Mouse (Mus musculus): ENCODE measurements around the gene Vasp. TPM values are rescaled to one million over a fixed set of nuclear protein-coding genes. Genes with fewer than 3 reads are reported as not detected.

The Vasp gene
- polyA plus RNA-seq, 1 experiment, result 335 TPM

DNA sequence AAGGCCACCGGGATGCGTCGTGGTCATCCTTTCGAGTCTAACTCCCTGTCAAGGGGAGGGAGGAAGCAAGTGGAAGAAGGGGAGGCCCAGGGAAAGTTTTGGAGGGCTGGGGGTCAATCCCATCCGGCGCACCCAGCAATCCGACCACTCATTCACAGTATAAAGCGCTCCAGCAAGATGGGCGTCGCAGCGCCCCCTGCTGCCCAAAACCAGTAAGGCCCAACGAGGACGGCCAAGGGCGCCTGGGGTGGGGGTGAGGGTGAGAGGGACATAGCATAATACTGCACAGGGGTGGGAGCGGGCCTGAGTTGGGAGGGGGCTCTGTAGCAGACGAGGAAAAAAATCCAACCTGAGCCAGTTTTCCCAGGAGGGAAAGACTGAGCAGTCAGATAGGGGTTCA, 32.2 kb upstream of the Vasp start:
- H3K4me1 ChIP-seq (ENCODE audit: control insufficient read depth, insufficient read depth, insufficient read length), result peaks cover 13% of the 10 kb centered on the region; the same call in 1 of the 2 replicates
- peak; percentile 84 for TF ChIP-seq CTCF (IDR thresholded peaks at IDR 0.05; ENCODE audit: extremely low read depth, insufficient read depth, insufficient read length, insufficient replicate concordance)
- no peak for TF ChIP-seq POLR2A (IDR thresholded peaks at IDR 0.05; ENCODE audit: low read depth, low read length)
- H3K4me3 ChIP-seq (ENCODE audit: extremely low read depth, insufficient read depth, insufficient read length), result no peak overlapping the region
- DNase-seq (ENCODE audit: low read depth in 1 of 2, low spot score in 2 of 2), result peak in 1 of 2 experiments; percentile 68
- 4% methylated on average over 16 of the region's 16 CpGs for WGBS
- H3K36me3 ChIP-seq (ENCODE audit: control insufficient read depth, insufficient read depth, low read length), result no peaks in the 10 kb centered on the region
- H3K27me3 ChIP-seq (ENCODE audit: control insufficient read depth, insufficient read depth, low read length), result peaks cover 10% of the 10 kb centered on the region
- H3K27ac ChIP-seq (ENCODE audit: insufficient read depth, low read length), result no peak overlapping the region

DNA sequence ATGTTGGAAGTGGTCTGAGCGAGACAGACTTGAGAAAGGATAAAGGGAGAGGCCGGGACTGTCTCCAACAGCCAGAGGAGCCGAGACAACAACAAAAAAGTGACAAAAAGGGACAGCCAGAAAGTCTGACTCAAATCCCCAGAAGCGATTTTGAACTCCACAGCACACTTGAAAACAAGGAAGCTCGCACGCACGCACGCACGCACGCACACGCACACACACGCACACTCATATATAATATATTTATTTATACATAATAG, 31.4 kb upstream of the Vasp start:
- peaks cover 12% of the 10 kb centered on the region; the same call in 1 of the 2 replicates for H3K4me1 ChIP-seq (ENCODE audit: control insufficient read depth, insufficient read depth, insufficient read length)
- WGBS, result 82% methylated on average over 12 of the region's 12 CpGs
- H3K27me3 ChIP-seq (ENCODE audit: control insufficient read depth, insufficient read depth, low read length), result peaks cover 10% of the 10 kb centered on the region
- H3K27ac ChIP-seq (ENCODE audit: insufficient read depth, low read length), result no peak overlapping the region
- no peaks in the 10 kb centered on the region for H3K36me3 ChIP-seq (ENCODE audit: control insufficient read depth, insufficient read depth, low read length)
- no peak overlapping the region for H3K4me3 ChIP-seq (ENCODE audit: extremely low read depth, insufficient read depth, insufficient read length)
- no peak for DNase-seq (ENCODE audit: low read depth in 1 of 2, low spot score in 2 of 2)
- TF ChIP-seq POLR2A (IDR thresholded peaks at IDR 0.05; ENCODE audit: low read depth, low read length) (no peak), CTCF (IDR thresholded peaks at IDR 0.05; ENCODE audit: extremely low read depth, insufficient read depth, insufficient read length, insufficient replicate concordance) (no peak)

DNA sequence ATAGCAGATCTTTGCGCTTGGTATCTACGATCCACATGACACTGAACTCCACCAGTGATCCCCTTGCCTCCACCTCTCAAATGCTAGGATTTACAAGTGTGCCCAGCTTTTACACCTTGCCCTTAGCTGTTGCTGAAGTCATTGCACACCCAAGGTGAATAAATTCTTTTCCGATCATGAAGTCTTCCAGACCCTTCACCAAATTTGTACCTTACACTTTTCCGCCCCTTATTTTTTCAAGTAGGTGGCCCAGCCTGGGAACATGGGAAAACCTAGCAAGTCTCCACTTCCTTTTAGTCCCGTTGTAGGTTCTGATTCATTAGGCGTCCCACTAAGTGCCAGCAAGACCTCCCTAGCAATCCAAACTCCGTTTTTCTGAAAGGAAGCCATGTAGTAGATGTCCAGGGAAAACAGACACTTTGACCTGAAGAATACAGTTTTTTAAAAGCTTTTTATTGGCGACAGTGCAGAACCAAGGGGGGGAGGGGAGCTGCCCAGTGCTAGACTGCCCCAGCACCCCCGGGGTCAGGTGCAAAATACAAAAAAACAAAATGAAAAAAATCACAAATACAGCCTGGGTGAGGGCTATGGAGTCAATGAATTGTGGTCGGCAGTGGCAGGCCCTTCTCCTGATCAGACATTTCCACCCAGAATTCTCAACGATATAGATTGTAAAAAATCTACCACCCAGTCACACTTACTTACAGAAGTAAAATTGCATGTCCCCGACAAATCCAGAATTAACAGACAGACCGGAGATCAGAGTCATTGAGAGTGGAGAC, 30.8 kb upstream of the Vasp start:
- no peak overlapping the region for H3K27ac ChIP-seq (ENCODE audit: insufficient read depth, low read length)
- no peaks in the 10 kb centered on the region for H3K36me3 ChIP-seq (ENCODE audit: control insufficient read depth, insufficient read depth, low read length)
- peaks cover 9% of the 10 kb centered on the region; the same call in 1 of the 2 replicates for H3K4me1 ChIP-seq (ENCODE audit: control insufficient read depth, insufficient read depth, insufficient read length)
- no peak for DNase-seq (ENCODE audit: low read depth in 1 of 2, low spot score in 2 of 2)
- 62% methylated on average over 13 of the region's 13 CpGs for WGBS
- H3K27me3 ChIP-seq (ENCODE audit: control insufficient read depth, insufficient read depth, low read length), result peaks cover 10% of the 10 kb centered on the region
- H3K4me3 ChIP-seq (ENCODE audit: extremely low read depth, insufficient read depth, insufficient read length), result no peak overlapping the region
- TF ChIP-seq CTCF (IDR thresholded peaks at IDR 0.05; ENCODE audit: extremely low read depth, insufficient read depth, insufficient read length, insufficient replicate concordance), result no peak
- TF ChIP-seq POLR2A (IDR thresholded peaks at IDR 0.05; ENCODE audit: low read depth, low read length), result no peak

DNA sequence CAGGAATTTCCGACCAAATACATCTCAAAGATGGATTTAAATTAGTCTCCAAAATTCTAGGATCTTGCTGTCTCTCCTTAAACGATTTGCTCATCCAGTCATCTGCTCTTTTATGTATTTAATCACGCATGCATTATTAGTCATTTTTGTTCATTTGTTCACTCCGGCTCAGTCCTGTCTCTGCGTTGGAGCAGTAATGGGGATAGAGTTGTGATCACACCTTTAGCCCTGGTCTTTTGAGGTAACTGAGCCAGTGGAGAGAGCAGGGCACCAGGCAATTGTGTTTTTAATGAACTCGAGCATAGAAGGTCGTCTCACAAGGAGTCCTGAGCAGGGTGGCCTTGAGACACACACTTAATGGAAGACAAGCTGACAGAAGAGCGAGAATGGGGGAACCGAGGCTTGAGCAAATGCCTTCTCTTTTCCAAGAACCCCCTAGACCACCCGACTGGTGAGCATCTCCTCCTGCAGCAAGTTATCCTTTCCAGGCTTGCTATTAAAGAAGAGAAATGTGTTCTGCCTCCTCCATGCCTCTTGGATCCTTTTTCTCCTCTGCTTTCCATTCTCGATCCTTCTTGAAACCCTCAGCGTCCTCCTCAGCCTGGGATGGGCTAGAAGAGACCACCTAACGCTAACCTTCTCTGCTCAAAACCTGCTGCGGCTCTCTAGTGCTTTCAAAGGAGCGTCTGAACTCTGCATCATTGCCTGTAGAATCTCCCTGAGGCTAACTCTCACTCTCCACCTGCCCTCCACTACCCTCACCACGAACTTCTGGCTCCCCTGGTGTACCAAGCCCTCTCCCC, 30.0 kb upstream of the Vasp start:
- Histone ChIP-seq H3K4me3 (ENCODE audit: extremely low read depth, insufficient read depth, insufficient read length) (no peak overlapping the region), H3K27me3 (ENCODE audit: control insufficient read depth, insufficient read depth, low read length) (peaks cover 10% of the 10 kb centered on the region), H3K36me3 (ENCODE audit: control insufficient read depth, insufficient read depth, low read length) (no peaks in the 10 kb centered on the region), H3K4me1 (ENCODE audit: control insufficient read depth, insufficient read depth, insufficient read length) (peaks cover 9% of the 10 kb centered on the region; the same call in 1 of the 2 replicates), H3K27ac (ENCODE audit: insufficient read depth, low read length) (no peak overlapping the region)
- DNase-seq (ENCODE audit: low read depth in 1 of 2, low spot score in 2 of 2), result no peak
- no peak for TF ChIP-seq CTCF (IDR thresholded peaks at IDR 0.05; ENCODE audit: extremely low read depth, insufficient read depth, insufficient read length, insufficient replicate concordance)
- no peak for TF ChIP-seq POLR2A (IDR thresholded peaks at IDR 0.05; ENCODE audit: low read depth, low read length)
- WGBS, result 15% methylated on average over 16 of the region's 16 CpGs

DNA sequence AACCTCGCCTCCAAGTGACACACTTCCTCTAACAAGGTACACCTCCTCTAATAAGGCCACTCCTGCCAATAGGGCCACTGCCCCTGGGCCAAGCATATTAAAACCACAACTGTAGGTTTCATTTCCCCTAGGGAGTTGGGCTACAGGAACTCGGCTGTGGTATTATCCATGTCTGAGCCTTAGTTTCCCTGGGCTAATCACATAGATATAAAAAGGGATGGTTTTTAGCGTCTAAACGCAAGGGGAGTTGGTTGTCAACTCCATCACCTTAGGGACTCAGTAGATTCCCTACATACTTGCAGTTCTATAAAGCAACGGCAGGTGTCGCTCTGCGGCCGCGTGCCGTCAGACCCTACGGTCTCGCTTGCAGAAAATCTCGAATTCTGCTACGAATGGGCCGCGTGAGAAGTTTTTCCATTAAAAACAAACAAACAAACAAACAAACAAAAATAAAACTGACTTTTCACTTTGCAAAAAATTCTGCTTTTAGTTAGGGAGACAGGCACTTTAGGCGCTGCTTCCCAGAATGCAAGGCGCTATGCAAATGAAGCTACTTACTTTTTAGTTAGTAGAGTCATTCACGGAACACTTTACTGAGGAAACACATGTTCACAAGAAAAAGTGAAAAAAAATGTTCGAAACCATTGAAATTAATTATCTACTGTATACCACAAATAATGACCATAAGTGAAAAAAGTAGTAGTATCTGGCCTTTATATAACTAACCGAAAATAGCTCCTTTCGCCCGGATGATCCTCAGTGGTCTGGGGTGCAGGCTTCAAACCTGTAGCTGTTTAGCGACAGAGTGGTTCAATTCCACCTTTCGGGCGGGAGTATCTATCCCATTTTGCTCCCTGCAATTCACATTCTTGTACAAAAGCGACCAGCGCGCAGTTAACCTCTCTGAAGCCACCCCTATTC, 29.1 kb upstream of the Vasp start:
- Histone ChIP-seq H3K36me3 (ENCODE audit: control insufficient read depth, insufficient read depth, low read length) (no peaks in the 10 kb centered on the region), H3K4me1 (ENCODE audit: control insufficient read depth, insufficient read depth, insufficient read length) (peaks cover 9% of the 10 kb centered on the region; the same call in 1 of the 2 replicates), H3K27me3 (ENCODE audit: control insufficient read depth, insufficient read depth, low read length) (peaks cover 10% of the 10 kb centered on the region), H3K4me3 (ENCODE audit: extremely low read depth, insufficient read depth, insufficient read length) (peak overlapping the region; percentile 41), H3K27ac (ENCODE audit: insufficient read depth, low read length) (no peak overlapping the region)
- peak; percentile 72 to 75 for DNase-seq (ENCODE audit: low read depth in 1 of 2, low spot score in 2 of 2)
- under 1% methylated on average over 29 of the region's 29 CpGs for WGBS
- no peak for TF ChIP-seq POLR2A (IDR thresholded peaks at IDR 0.05; ENCODE audit: low read depth, low read length)
- peak; percentile 96 for TF ChIP-seq CTCF (IDR thresholded peaks at IDR 0.05; ENCODE audit: extremely low read depth, insufficient read depth, insufficient read length, insufficient replicate concordance)

DNA sequence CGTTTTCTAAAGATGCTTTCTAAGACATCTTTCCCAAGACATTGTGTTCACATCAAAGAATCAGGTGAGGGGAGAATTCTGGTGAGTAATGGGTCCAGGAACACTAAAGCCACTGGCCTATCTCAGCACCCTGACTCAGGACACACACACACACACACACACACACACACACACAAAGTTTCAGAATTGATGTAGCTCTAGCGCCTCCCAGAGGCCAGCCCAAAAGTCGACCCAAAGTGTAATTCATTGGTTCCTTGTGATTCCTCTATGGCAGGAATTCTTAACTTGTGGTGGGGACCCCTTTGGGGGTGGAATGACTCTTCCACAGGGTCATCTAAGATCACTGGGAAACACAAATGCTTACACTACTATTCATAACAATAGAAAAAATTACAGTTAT, 27.6 kb upstream of the Vasp start:
- TF ChIP-seq CTCF (IDR thresholded peaks at IDR 0.05; ENCODE audit: extremely low read depth, insufficient read depth, insufficient read length, insufficient replicate concordance) (peak; percentile 64; the same call in 1 of the 2 replicates), POLR2A (IDR thresholded peaks at IDR 0.05; ENCODE audit: low read depth, low read length) (no peak)
- Histone ChIP-seq H3K27ac (ENCODE audit: insufficient read depth, low read length) (no peak overlapping the region), H3K4me3 (ENCODE audit: extremely low read depth, insufficient read depth, insufficient read length) (no peak overlapping the region), H3K27me3 (ENCODE audit: control insufficient read depth, insufficient read depth, low read length) (peaks cover 2% of the 10 kb centered on the region; the same call in 1 of the 2 replicates), H3K36me3 (ENCODE audit: control insufficient read depth, insufficient read depth, low read length) (no peaks in the 10 kb centered on the region), H3K4me1 (ENCODE audit: control insufficient read depth, insufficient read depth, insufficient read length) (peaks cover 3% of the 10 kb centered on the region; the same call in 1 of the 2 replicates)
- DNase-seq (ENCODE audit: low read depth in 1 of 2, low spot score in 2 of 2), result no peak
- WGBS, result 17% methylated on average over 3 of the region's 3 CpGs
